Mouse (Mus musculus) R1 (cell line): ENCODE data around the gene Irf1.
A peak's percentile ranks its signal among the peaks of the same experiment; 100 is the strongest.

Experiments
- DNase-seq: peaks from one replicate; pipeline ENCODE4 v3.0.0-alpha.2; 2018; ENCODE audit warnings: low read depth, low spot score

The Irf1 gene

GRCm38 (mm10) chr11:53805786-53806185, 36.0 kb downstream of the Irf1 start:
- DNase-seq: no peak

DNA sequence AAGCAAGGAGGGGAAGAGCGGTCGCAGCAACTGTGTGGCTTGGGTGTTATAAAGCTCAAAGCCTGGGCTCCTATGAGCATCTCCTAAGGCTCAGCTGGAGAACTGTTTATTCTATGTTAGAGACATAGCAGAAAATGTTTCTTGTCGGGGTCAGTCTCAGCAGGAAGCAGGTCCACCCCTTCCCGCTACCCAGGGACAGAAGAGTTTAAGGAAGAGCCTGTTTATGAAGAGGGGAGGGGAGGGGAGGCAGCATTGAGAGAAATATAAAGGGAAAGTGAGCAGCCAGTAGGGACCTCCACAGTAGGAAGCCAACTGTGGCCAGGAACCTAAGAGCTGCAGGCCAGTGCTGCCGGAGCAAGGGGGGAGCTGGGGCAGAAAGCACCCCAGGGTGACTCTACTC, 39.5 kb downstream of the Irf1 start:
- DNase-seq: no peak

DNA sequence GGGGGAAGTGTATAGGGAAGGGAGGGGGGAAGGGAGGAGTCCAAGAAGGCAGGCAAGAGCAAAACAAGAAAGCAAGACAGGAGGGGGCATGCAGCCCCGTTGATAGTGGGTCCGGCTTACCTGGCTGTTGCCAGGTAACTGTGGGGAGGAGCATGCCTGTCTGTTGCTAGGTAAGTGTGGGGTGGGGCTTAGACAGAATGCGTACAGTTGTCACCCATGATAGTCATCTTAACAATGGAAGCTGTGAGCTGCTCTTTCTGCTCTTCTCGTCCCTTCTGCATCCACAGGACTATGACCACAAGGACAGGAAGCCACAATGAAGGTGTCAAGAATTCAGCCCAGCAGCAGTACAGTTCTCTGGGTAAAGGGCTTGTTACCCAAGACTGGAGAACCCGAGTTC, 40.3 kb downstream of the Irf1 start:
- peak; percentile 66 for DNase-seq

- DNase-seq: no peak
Observed at GRCm38 (mm10) chr11:53810749-53811148, 40.9 kb downstream of the Irf1 start.

DNA sequence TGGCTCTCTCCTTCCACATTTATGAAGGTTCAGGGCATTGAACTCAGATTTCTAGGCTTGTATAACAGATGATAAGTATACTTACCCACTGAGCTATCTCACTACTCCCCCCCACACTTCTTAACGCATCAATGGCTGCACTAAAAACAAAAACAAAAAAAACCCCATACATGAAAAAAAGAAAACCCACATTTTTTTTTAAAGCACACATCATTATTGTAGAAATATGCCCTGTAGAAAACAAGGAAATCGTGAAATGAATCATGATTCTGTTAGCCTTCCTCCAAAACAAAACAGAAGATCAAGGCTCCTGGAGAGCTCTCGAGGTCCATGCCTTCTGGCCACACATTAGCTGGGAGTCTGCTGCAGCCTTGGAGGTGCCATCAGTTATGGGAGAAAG, 41.5 kb downstream of the Irf1 start:
- DNase-seq: no peak

DNA sequence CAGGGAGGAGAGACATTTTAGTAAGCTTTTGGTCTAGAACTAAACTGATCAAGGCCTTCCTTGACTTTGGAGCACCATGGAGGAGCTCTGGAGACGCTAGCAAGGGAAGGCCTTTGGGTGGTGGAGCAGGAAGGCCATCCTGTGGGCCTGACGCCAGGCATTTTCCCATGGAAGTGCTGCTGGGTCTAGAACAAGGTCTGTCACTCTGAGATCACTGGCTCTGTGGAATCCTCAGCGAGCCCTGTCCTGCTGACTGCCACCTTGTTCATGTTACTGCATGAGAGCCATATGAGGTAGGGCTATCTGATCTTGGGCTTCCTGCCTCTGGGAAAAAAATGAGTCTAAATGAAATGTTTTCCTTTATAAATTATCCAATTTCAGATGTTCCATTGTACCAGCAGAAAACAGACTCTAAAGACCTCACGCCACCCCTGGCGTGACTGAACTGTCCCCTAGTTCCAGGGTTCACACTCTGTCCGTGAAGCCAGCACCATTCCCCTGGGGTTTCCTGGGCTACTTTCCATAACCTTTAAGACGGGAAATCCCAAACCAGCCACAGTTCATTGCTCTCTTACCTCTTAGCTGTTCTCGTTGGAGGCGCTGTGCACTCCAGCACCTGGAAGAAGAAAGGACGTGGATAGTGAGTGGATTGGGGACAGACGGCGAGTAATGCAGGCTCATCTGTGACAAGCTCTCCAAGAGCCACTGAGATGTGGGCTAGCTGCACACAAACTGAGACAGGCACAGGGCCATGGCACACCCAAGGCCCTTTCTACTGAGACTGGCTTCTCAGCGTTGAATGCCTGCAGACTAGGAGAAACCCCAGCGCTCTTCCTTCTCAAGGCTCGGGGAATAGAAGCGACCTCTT, 43.4 kb downstream of the Irf1 start:
- DNase-seq: no peak

DNA sequence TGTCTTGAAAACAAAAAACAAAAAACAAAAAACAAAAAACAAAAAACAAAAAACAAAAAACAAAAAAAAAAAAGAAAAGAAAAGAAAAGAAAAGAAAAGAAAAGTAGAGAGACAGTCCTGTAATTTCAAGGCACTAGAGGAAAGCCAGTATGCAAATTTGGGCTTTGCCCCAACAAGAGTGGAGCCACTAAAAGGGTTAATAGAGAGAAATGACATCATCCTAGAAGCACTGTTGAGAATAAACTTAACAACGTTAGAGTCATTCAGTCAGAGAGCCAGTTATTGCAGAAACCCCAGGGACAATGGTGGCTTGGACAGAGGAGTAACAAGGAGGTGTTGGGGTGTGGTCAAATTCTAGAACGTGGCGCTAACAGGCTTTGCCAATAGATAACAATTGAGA, 45.0 kb downstream of the Irf1 start:
- no peak for DNase-seq

GRCm38 (mm10) chr11:53816841-53817375, 47.1 kb downstream of the Irf1 start:
- no peak for DNase-seq

- no peak for DNase-seq
Observed at GRCm38 (mm10) chr11:53818794-53819193, 49.0 kb downstream of the Irf1 start.

GRCm38 (mm10) chr11:53819511-53819910, 49.7 kb downstream of the Irf1 start:
- DNase-seq: no peak

GRCm38 (mm10) chr11:53820516-53821170, 50.8 kb downstream of the Irf1 start:
- DNase-seq: no peak

GRCm38 (mm10) chr11:53821230-53821944, 51.6 kb downstream of the Irf1 start:
- DNase-seq: no peak

GRCm38 (mm10) chr11:53821945-53822338, 52.1 kb downstream of the Irf1 start:
- DNase-seq: no peak

DNA sequence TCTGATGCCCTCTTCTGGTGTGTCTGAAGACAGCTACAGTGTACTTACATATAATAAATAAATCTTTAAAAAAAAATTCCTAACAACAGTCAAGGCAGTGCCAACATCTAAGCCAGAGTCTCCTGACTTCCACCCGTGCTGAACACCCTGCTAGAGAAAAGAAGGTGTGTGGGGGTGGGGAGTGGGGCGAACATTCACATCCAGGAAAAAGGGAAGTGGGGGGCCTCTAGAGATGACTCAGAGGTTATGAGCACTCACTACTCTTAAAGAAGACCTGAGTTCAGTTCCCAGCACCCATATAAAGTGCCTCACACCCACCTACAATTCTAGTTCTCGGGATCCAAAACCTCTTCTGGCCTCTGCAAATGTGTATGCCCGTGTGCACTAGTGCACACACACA, 55.6 kb downstream of the Irf1 start:
- DNase-seq: no peak
